Mouse (Mus musculus) heart, adult 11 months (tissue): ENCODE measurements at regions not wholly inside any gene's neighbourhood (a gene's known extent, or its start where the extent isn't known, plus 50 kb on each side); places are given as distances from the start of the nearest gene placed in this dataset.
A peak's percentile ranks its signal among the peaks of the same experiment; 100 is the strongest.

Experiments used
- DNase-seq: peaks from one replicate; pipeline ENCODE4 v3.0.0; 2022

- DNase-seq = no peak
Observed at GRCm38 (mm10) chr12:58581811-58582572, 312.9 kb upstream of the Clec14a start.

DNA sequence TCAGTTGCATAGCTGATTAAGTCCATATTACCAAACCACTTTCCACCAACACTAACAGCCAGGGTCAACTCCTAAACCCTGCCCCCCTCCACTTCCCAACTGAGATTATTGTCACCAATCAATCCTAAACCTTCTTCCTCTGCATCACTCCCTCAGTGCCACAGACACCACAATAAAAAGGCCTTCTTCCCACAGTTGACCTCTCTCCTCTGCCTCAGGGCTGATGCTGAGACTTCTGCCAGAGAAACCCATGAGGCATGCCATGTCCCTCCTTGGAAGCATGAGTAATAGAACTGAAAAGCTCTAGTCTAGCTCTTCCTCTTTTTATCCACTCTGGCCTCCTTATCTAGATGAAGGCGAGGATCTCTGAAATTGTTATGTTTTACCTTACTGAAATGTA is 300.0 kb upstream of the Clec14a start:
- peak; percentile 66 for DNase-seq

- DNase-seq = no peak
Observed at GRCm38 (mm10) chr12:58560840-58561239, 291.8 kb upstream of the Clec14a start.

DNA sequence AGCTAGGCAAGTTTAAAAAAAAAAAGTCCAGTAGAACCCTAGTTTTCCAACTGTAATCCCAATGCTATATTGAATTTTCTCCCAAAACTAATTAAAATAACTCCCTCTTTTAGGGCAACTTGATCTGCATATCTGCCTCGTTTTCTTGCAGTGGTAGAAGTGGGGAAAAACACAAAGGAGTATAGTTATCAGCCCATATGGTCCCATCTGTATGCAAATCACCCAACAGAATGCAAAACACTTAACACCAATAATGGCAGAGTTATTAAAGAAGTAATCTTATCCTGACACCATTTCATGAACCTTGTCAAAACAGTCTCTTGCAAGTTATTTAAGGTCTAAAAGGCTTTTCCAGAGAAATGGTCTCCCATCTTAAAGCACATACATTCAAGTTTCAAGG is 290.7 kb upstream of the Clec14a start:
- no peak for DNase-seq

DNA sequence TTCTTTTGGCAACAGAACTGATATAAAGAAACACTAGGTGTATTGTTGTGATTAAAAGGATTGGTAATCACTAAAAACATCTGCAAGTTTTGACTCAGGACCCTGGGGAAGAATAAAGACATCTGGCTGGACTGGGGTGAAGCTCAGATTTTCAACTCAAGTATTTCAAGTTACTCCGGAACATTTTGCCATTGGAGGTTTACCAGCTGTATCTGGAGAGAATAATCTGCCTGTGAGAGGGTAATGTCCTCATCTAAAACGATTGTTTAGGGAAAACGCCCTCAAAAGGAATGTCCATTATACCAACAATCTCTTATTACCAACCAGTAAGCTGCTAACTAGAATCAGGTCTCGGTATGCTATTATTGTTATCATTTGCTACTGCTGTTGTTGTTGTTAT is 288.2 kb upstream of the Clec14a start:
- DNase-seq = no peak

- DNase-seq = no peak
Observed at GRCm38 (mm10) chr12:58556741-58557140, 287.7 kb upstream of the Clec14a start.

GRCm38 (mm10) chr12:58556060-58556459 is 287.0 kb upstream of the Clec14a start:
- no peak for DNase-seq

- DNase-seq = no peak
Observed at GRCm38 (mm10) chr12:58550859-58551761, 282.0 kb upstream of the Clec14a start.

DNA sequence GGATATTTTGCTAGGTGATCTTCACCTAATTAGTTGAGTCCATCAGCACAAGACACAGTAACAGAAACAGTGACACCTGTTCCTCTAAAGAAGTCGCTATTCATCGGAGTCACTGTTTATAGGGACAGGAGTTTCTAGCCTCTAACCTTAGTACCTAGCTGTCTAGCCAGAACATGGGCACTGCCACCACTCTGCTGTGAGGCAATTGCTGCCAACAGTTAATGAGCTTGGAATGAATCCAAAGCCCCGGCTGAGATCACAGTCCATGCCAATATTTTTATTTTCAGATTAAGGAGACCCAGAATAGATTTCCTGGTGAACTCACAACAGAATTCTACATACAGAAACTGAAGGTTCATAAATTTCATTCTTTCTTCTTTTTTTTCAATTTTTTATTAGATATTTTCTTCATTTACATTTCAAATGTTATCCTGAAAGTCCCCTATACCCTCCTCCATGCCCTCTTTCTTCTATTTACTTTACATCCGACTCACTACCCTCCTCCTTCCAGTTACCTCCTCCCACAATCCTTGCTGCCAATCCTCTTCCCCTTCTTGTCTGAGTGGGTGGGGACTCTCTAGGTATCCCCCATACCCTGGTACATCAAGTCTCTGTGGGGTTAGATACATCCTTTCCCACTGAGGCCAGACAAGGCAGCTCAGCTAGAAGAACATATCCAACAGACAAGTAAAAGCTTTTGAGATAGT is 276.9 kb upstream of the Clec14a start:
- peak; percentile 91 for DNase-seq

GRCm38 (mm10) chr12:58544862-58545261 is 275.8 kb upstream of the Clec14a start:
- no peak for DNase-seq

DNA sequence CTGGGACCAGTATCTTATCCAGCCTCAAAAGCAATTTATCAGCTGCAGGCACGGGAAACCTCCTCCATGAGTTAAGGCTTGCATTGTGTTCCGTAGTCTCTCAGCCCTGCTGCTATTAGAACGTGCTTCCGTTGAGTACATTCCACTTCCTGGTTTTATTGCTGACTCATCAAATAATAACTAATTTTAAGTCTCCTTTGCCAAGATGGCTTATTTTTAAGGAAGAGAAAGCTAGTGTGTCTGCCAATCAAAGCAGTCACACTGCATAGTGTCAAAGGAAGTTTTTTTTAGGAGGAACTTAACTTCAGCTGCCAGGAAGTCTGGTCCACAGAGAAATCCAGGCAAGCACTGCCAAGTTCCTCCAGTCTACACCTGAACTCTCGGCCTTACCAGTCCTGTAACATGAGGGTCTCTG is 269.2 kb upstream of the Clec14a start:
- DNase-seq = peak; percentile 95

- DNase-seq = no peak
Observed at GRCm38 (mm10) chr12:58537833-58538232, 268.7 kb upstream of the Clec14a start.

DNA sequence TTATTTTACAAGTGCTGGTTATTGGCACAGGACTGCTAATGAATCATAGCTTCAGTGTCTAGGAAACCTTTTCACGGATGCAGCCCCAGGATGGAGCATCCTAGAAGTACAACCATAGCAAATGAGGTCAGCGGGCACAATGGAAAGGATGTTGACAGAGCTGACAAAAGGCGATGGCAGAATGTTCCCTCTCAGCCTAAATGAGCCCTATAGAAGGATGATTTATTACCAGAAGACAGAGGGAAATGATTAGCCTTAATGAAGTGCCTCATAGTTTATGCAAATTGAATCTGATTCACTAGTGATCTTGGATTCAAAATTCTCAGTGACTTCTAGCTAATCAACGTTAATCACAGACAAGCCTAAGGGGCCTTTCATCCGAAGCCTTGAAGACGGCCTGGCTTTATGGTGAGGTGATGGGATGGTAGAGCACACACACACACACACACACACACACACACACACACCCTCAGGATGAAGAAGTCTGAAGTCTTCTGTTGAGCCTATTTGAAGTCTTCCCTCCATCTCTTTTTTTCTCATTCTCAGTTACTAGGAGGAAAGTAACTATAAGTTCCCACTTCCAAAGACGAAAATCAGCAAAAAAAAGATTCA is 267.4 kb upstream of the Clec14a start:
- no peak for DNase-seq

DNA sequence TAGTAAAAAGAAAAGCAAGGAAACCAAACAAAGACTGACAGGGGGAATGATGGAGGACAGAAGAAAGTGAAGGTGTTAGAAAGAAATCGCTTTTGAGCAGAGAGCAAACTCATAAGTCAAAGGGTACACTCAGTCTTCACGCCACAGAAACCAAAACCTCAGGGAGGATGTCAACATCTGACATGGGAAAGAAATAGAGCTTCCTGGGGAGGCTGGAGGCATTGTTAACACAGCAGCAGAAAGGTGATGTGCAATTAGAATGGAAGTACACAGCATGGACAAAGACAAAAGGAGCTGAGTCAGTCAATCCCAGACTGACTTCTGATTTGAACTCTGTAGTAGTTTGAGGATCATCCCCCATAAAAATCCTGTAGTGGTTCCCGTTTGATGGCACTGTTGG is 261.2 kb upstream of the Clec14a start:
- no peak for DNase-seq

DNA sequence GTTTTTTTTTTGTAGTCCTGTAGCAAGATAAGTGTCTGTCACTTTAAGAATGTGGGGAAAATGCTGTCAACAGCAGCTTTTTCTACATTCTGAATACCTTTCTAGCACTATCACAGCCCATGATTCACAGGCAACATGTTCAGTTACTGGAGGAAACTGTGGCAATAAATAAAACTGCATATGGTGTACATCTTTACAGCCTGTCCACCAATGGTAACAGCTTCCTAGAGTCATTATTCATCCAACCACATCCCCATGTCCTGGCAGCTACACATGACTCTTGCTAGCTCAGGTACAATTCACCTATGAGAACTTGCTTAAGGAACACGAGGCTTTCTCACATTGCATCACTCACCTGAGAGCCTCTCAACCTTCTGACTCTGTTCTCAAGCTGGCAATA is 247.7 kb upstream of the Clec14a start:
- no peak for DNase-seq

- no peak for DNase-seq
Observed at GRCm38 (mm10) chr12:58513951-58514350, 244.9 kb upstream of the Clec14a start.

DNA sequence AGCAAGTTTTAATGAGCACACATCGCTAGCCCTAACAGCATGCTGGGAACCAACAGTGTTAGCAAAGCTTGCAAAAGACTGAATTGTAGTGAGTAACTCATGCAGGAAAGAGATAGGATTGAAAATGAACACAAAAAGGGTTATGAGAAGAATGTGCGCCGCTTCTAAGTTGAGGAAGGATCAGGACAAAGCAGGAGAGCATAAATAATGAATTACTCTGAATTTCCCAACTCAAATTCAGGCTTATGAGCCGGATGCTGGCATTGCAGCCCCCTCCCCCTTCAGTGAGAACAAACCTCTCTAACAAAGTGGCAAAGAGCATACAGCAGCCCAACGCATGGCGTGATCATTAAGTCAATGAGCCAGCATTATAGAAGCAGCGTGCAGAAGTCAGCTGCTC is 243.6 kb upstream of the Clec14a start:
- no peak for DNase-seq

DNA sequence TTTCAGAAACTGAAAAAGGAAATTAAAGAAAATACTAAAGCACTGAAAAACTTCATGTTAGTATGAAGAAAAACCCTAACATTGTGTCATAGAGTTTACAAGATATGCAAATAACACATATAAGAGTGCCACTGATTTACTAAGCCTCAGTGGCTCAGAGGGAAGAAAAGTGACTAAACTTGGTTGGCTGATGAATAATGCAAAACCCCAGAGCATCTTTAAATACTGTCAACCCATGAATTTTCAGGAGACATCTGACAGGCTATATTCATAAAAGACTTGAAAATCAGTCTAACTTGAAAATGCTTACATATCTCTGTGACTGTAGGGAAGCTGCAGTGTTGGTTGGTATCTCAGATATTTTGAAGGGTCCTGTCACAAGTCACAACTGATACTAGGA is 235.2 kb upstream of the Clec14a start:
- DNase-seq = no peak

GRCm38 (mm10) chr12:58474181-58474580 is 205.1 kb upstream of the Clec14a start:
- no peak for DNase-seq

GRCm38 (mm10) chr12:58473511-58473910 is 204.4 kb upstream of the Clec14a start:
- no peak for DNase-seq

GRCm38 (mm10) chr12:58460465-58460864 is 191.4 kb upstream of the Clec14a start:
- no peak for DNase-seq

DNA sequence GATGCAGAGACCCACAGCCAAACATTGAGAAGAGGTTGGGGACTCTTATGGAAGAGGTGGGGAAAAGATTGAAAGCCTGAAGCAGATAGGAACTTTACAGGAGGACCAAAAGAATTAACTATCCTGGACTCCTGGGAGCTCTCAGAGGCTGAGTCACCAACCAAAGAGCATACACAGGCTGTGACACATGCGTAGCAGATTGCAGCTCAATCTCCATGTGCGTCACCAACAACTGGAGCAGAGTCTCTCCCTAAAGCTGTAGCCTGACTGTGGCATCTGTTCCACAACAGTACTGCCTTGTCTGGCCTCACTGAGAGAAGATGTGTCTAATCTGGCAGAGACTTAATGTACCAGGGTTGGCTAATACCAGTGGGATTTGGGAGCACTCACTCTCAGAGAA is 185.7 kb upstream of the Clec14a start:
- no peak for DNase-seq

- DNase-seq = no peak
Observed at GRCm38 (mm10) chr12:58443007-58443406, 173.9 kb upstream of the Clec14a start.
